Comparison of ENCODE assay signal across 9 mouse cellular contexts in genomic region chr5:92675574-92675920, GRCm38 (mm10). TPM values are rescaled to one million over a fixed set of nuclear protein-coding genes. Genes with fewer than 3 reads are reported as not detected.
A peak's percentile ranks its signal among the peaks of the same experiment; 100 is the strongest.
DNase-seq lines count a peak whose midpoint lies in the region; ATAC-seq and TF ChIP-seq lines count a peak whose summit lies in the region.
"Had no signal": no experiment of that assay in that cellular context is flagged by ENCODE, and none has a peak within 500 bp of the region (broad histone marks: within the 10 kb centered on the region; RNA-seq: fewer than 3 reads in every experiment).

No protein-coding gene starts in this region.

- H3K9me3 ChIP-seq in embryonic facial prominence, embryonic 11.5 days (replicated peaks; ENCODE audit: control insufficient read depth, low read length): no peaks in the 10 kb centered on the region
- H3K9me3 ChIP-seq in hindbrain, embryonic 15.5 days: no peaks in the 10 kb centered on the region
- no peaks in the 10 kb centered on the region for H3K9me3 ChIP-seq in midbrain, embryonic 13.5 days

- H3K27ac ChIP-seq in kidney, adult 2 months (ENCODE audit: insufficient read depth, low read depth, low read length): no peak overlapping the region
- no peak overlapping the region for H3K27ac ChIP-seq in embryonic facial prominence, embryonic 11.5 days (replicated peaks; ENCODE audit: low read depth, low read length)
- H3K27ac ChIP-seq in hindbrain, embryonic 15.5 days (replicated peaks): no peak overlapping the region
- H3K27ac ChIP-seq in midbrain, embryonic 13.5 days: no peak overlapping the region
- H3K27ac ChIP-seq: macrophage had no signal

- no peak for DNase-seq in kidney, adult 2 months
- no peak for DNase-seq in kidney, postnatal 14 days
- DNase-seq in embryonic facial prominence, embryonic 11.5 days (ENCODE audit: low spot score): no peak
- DNase-seq in right cerebral cortex, postnatal 14 days: no peak
- DNase-seq in testis, postnatal 10 days (ENCODE audit: low spot score): no peak
- DNase-seq in T-cell, adult 2 months (ENCODE audit: low spot score): no peak

- H3K4me3 ChIP-seq in kidney, adult 2 months (ENCODE audit: insufficient read depth, low read depth, low read length): peak overlapping the region; percentile 21
- peak overlapping the region; percentile 29 for H3K4me3 ChIP-seq in embryonic facial prominence, embryonic 11.5 days (ENCODE audit: low read depth, low read length)
- peak overlapping the region; percentile 42 for H3K4me3 ChIP-seq in hindbrain, embryonic 15.5 days
- H3K4me3 ChIP-seq in midbrain, embryonic 13.5 days (replicated peaks): peak overlapping the region; percentile 50

- peak overlapping the region; percentile 1; the same call in 1 of the 2 replicates for H3K9ac ChIP-seq in embryonic facial prominence, embryonic 11.5 days (replicated peaks; ENCODE audit: low read length)
- H3K9ac ChIP-seq in hindbrain, embryonic 15.5 days: peak overlapping the region; percentile 12
- H3K9ac ChIP-seq in midbrain, embryonic 13.5 days (replicated peaks): peak overlapping the region; percentile 52

- TF ChIP-seq POLR2A in kidney, adult 2 months (IDR thresholded peaks at IDR 0.05; ENCODE audit: low read depth, low read length): no peak

- H3K4me1 ChIP-seq in kidney, adult 2 months (ENCODE audit: control insufficient read depth, insufficient read depth, low read length): no peaks in the 10 kb centered on the region
- H3K4me1 ChIP-seq in embryonic facial prominence, embryonic 11.5 days (ENCODE audit: control insufficient read depth, insufficient read depth, low read length): no peaks in the 10 kb centered on the region
- peaks cover 15% of the 10 kb centered on the region for H3K4me1 ChIP-seq in hindbrain, embryonic 15.5 days (replicated peaks)
- peaks cover 6% of the 10 kb centered on the region for H3K4me1 ChIP-seq in midbrain, embryonic 13.5 days (replicated peaks)

- WGBS in kidney, adult 2 months: 2% methylated on average over 9 of the region's 9 CpGs
- WGBS in embryonic facial prominence, embryonic 11.5 days: 1% methylated on average over 9 of the region's 9 CpGs
- WGBS in hindbrain, embryonic 15.5 days: under 1% methylated on average over 9 of the region's 9 CpGs
- 1% methylated on average over 9 of the region's 9 CpGs for WGBS in midbrain, embryonic 13.5 days

- peak overlapping the region; percentile 62 for H3K4me2 ChIP-seq in embryonic facial prominence, embryonic 11.5 days (ENCODE audit: low read depth, low read length)
- H3K4me2 ChIP-seq in hindbrain, embryonic 15.5 days: peak overlapping the region; percentile 68
- H3K4me2 ChIP-seq in midbrain, embryonic 13.5 days (replicated peaks): peak overlapping the region; percentile 75

- H3K36me3 ChIP-seq in kidney, adult 2 months (ENCODE audit: control insufficient read depth, insufficient read depth, low read length): no peaks in the 10 kb centered on the region
- H3K36me3 ChIP-seq in embryonic facial prominence, embryonic 11.5 days (replicated peaks; ENCODE audit: control insufficient read depth, insufficient read depth, low read depth, low read length): no peaks in the 10 kb centered on the region
- H3K36me3 ChIP-seq in hindbrain, embryonic 15.5 days: no peaks in the 10 kb centered on the region
- no peaks in the 10 kb centered on the region for H3K36me3 ChIP-seq in midbrain, embryonic 13.5 days

- no peaks in the 10 kb centered on the region for H3K27me3 ChIP-seq in kidney, adult 2 months (replicated peaks; ENCODE audit: control insufficient read depth, insufficient read depth, low read length)
- no peaks in the 10 kb centered on the region for H3K27me3 ChIP-seq in embryonic facial prominence, embryonic 11.5 days (ENCODE audit: control insufficient read depth, insufficient read depth, low read length)
- H3K27me3 ChIP-seq in hindbrain, embryonic 15.5 days: no peaks in the 10 kb centered on the region
- H3K27me3 ChIP-seq in midbrain, embryonic 13.5 days: peaks cover 7% of the 10 kb centered on the region; the same call in 1 of the 2 replicates

- no peak for ATAC-seq in embryonic facial prominence, embryonic 11.5 days (replicated peaks; ENCODE audit: insufficient number of reproducible peaks, low FRiP score, low TSS enrichment, low read depth)
- ATAC-seq in hindbrain, embryonic 15.5 days (ENCODE audit: low FRiP score, low read depth): no peak
- ATAC-seq in midbrain, embryonic 13.5 days: no peak

- TF ChIP-seq CTCF in kidney, adult 2 months (conservative IDR thresholded peaks at IDR 0.05; ENCODE audit: insufficient read depth, insufficient read length, low read depth, low read length): no peak

RNA-seq across cellular contexts. Expression of gene Ccdc158, which starts 0.5 kb away (rescaled TPM):
- polyA plus RNA-seq in kidney, adult 2 months (2012; rRNA removed): 0.28 and 0.31 TPM in 2 replicates
- polyA plus RNA-seq in embryonic facial prominence, embryonic 11.5 days (2014; fragmentation: Nextera tagmentation; extraction: Ambion mirVana): 0.33 and 0.72 TPM in 2 replicates
- polyA plus RNA-seq in hindbrain, embryonic 15.5 days (2015; fragmentation: Nextera tagmentation; extraction: Ambion mirVana): 0.31 and 0.69 TPM in 2 replicates
- 0.37 and 0.63 TPM in 2 replicates for polyA plus RNA-seq in midbrain, embryonic 13.5 days (2015; fragmentation: Nextera tagmentation; extraction: Ambion mirVana)
- polyA plus RNA-seq: macrophage had no signal

RNA-seq across cellular contexts. Expression of gene Shroom3, which starts 7.7 kb away (rescaled TPM):
- polyA plus RNA-seq in kidney, adult 2 months (2012; rRNA removed): 18.6 and 22.8 TPM in 2 replicates
- polyA plus RNA-seq in embryonic facial prominence, embryonic 11.5 days (2014; fragmentation: Nextera tagmentation; extraction: Ambion mirVana): 2.2 and 4.5 TPM in 2 replicates
- 1.7 and 2.2 TPM in 2 replicates for polyA plus RNA-seq in hindbrain, embryonic 15.5 days (2015; fragmentation: Nextera tagmentation; extraction: Ambion mirVana)
- polyA plus RNA-seq in midbrain, embryonic 13.5 days (2015; fragmentation: Nextera tagmentation; extraction: Ambion mirVana): 2.4 and 2.5 TPM in 2 replicates
- polyA plus RNA-seq: macrophage had no signal

Comparison
In these comparisons a context has a peak if more than half of its experiments do, and no peak if none do; other contexts are left out.
1. H3K9ac ChIP-seq: peak in every context shown above with its lines; median percentile 52 in midbrain, embryonic 13.5 days; 12 in hindbrain, embryonic 15.5 days; 1 in embryonic facial prominence, embryonic 11.5 days.